Mouse (Mus musculus): Measurements from ENCODE around the gene Zfp953. TPM values are rescaled to one million over a fixed set of nuclear protein-coding genes. Genes with fewer than 3 reads are reported as not detected.
A peak's percentile ranks its signal among the peaks of the same experiment; 100 is the strongest.
"Not testable (repeated sequence)": the region's sequence is repeated elsewhere in the genome, so short reads cannot be mapped to it uniquely, and the experiment has no call there.

The Zfp953 gene
- polyA plus RNA-seq (2014; fragmentation: Nextera tagmentation; extraction: Ambion mirVana), result 1.1 and 1.2 TPM in 2 replicates

- ATAC-seq (ENCODE audit: low FRiP score), result peak; percentile 96
- WGBS, result under 1% methylated on average over 15 of the region's 15 CpGs
- H3K9me3 ChIP-seq (ENCODE audit: control insufficient read depth, low read length), result no peaks in the 10 kb centered on the region
- peak; percentile 99 for DNase-seq (ENCODE audit: low spot score, missing footprints)
- H3K4me2 ChIP-seq, result peak within 1 kb of the TSS; percentile 44
- peak within 1 kb of the TSS; percentile 53 for H3K4me3 ChIP-seq (ENCODE audit: low read depth, low read length)
- no peak within 1 kb of the TSS for H3K27ac ChIP-seq (ENCODE audit: low read depth, low read length)
- no peaks in the 10 kb centered on the region for H3K36me3 ChIP-seq (ENCODE audit: control insufficient read depth, insufficient read depth, low read length)
- H3K27me3 ChIP-seq (ENCODE audit: control insufficient read depth, insufficient read depth, low read length), result no peaks in the 10 kb centered on the region
- H3K4me1 ChIP-seq (ENCODE audit: control insufficient read depth, insufficient read depth, low read length), result no peaks in the 10 kb centered on the region
- peak within 1 kb of the TSS; percentile 50 for H3K9ac ChIP-seq (ENCODE audit: low read length)
Observed at GRCm38 (mm10) chr13:67360131-67360744, at the start of gene Zfp953, which contains the start of gene Gm28044. TSS of gene Zfp953 (minus strand) at chr13:67360605. TSS of gene Gm28044 (minus strand) at chr13:67360536.

- not testable (repeated sequence) for H3K27me3 ChIP-seq (ENCODE audit: control insufficient read depth, insufficient read depth, low read length); H3K36me3 ChIP-seq (ENCODE audit: control insufficient read depth, insufficient read depth, low read length); H3K27ac ChIP-seq (ENCODE audit: low read depth, low read length); H3K4me1 ChIP-seq (ENCODE audit: control insufficient read depth, insufficient read depth, low read length); H3K9me3 ChIP-seq (ENCODE audit: control insufficient read depth, low read length)
- WGBS, result 3% methylated on average over 14 of the region's 16 CpGs
- ATAC-seq (ENCODE audit: low FRiP score) (peak; percentile 97), DNase-seq (ENCODE audit: low spot score, missing footprints) (peak; percentile 94)
- H3K4me3 ChIP-seq (ENCODE audit: low read depth, low read length), result peak within 1 kb of the TSS; percentile 48
- peak within 1 kb of the TSS; percentile 45 for H3K4me2 ChIP-seq
- H3K9ac ChIP-seq (ENCODE audit: low read length), result peak within 1 kb of the TSS; percentile 48; the same call in 1 of the 2 replicates
Observed at GRCm38 (mm10) chr13:67399183-67399903, 38.9 kb upstream of the Zfp953 start, which contains the start of gene Zfp429. TSS of gene Zfp429 (minus strand) at chr13:67399819.

DNA sequence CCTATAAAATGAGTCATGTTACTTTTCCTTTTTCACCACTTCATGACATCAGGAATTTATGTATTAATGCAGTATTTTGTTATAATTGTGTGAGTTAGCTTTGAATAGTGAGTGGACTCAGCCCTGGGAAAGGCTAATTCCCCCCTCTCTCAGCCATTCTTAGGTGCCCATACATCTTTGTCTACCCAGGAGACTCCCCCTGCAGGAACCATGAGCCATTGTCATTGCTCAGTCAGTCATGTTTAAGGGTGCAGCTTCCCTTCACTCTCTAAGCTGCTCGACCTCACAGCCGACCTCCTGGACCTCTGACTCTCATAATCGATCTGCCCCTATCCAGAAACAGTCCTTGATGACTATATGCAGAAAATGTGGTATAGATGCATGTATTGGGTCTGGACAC lies 15.8 kb upstream of the Zfp953 start:
- H3K9me3 ChIP-seq (ENCODE audit: control insufficient read depth, low read length); H3K27me3 ChIP-seq (ENCODE audit: control insufficient read depth, insufficient read depth, low read length); H3K27ac ChIP-seq (ENCODE audit: low read depth, low read length); H3K36me3 ChIP-seq (ENCODE audit: control insufficient read depth, insufficient read depth, low read length); H3K4me2 ChIP-seq; H3K9ac ChIP-seq (ENCODE audit: low read length); DNase-seq (ENCODE audit: low spot score, missing footprints); H3K4me3 ChIP-seq (ENCODE audit: low read depth, low read length); H3K4me1 ChIP-seq (ENCODE audit: control insufficient read depth, insufficient read depth, low read length); ATAC-seq (ENCODE audit: low FRiP score): not testable (repeated sequence)
- WGBS, result 73% methylated on average over 3 of the region's 3 CpGs

- H3K27ac ChIP-seq (ENCODE audit: low read depth, low read length); H3K27me3 ChIP-seq (ENCODE audit: control insufficient read depth, insufficient read depth, low read length); H3K9me3 ChIP-seq (ENCODE audit: control insufficient read depth, low read length); H3K9ac ChIP-seq (ENCODE audit: low read length); H3K4me1 ChIP-seq (ENCODE audit: control insufficient read depth, insufficient read depth, low read length); H3K36me3 ChIP-seq (ENCODE audit: control insufficient read depth, insufficient read depth, low read length): not testable (repeated sequence)
- peak; percentile 92 for ATAC-seq (ENCODE audit: low FRiP score)
- DNase-seq (ENCODE audit: low spot score, missing footprints), result peak; percentile 93
- Histone ChIP-seq H3K4me3 (ENCODE audit: low read depth, low read length) (peak within 1 kb of the TSS; percentile 29), H3K4me2 (peak within 1 kb of the TSS; percentile 46)
- 20% methylated on average over 13 of the region's 15 CpGs for WGBS
Observed at GRCm38 (mm10) chr13:67375050-67375911, 14.9 kb upstream of the Zfp953 start, which contains the start of the genes Gm28041 and Zfp456. TSS of gene Gm28041 (minus strand) at chr13:67375733. TSS of gene Zfp456 (minus strand) at chr13:67375810.

GRCm38 (mm10) chr13:67351854-67352253 lies 8.6 kb downstream of the Zfp953 start:
- H3K9ac ChIP-seq (ENCODE audit: low read length), result no peak overlapping the region
- ATAC-seq (ENCODE audit: low FRiP score) (no peak), DNase-seq (ENCODE audit: low spot score, missing footprints) (no peak)
- no peak overlapping the region for H3K27ac ChIP-seq (ENCODE audit: low read depth, low read length)
- no peaks in the 10 kb centered on the region for H3K9me3 ChIP-seq (ENCODE audit: control insufficient read depth, low read length)
- no peaks in the 10 kb centered on the region for H3K27me3 ChIP-seq (ENCODE audit: control insufficient read depth, insufficient read depth, low read length)
- no peaks in the 10 kb centered on the region for H3K36me3 ChIP-seq (ENCODE audit: control insufficient read depth, insufficient read depth, low read length)
- no peaks in the 10 kb centered on the region for H3K4me1 ChIP-seq (ENCODE audit: control insufficient read depth, insufficient read depth, low read length)
- H3K4me2 ChIP-seq, result no peak overlapping the region
- H3K4me3 ChIP-seq (ENCODE audit: low read depth, low read length), result no peak overlapping the region

- no peaks in the 10 kb centered on the region for H3K27me3 ChIP-seq (ENCODE audit: control insufficient read depth, insufficient read depth, low read length)
- H3K9me3 ChIP-seq (ENCODE audit: control insufficient read depth, low read length), result no peaks in the 10 kb centered on the region
- 89% methylated on average over 2 of the region's 2 CpGs for WGBS
- H3K27ac ChIP-seq (ENCODE audit: low read depth, low read length), result no peak overlapping the region
- no peak overlapping the region for H3K4me3 ChIP-seq (ENCODE audit: low read depth, low read length)
- no peak overlapping the region for H3K4me2 ChIP-seq
- H3K36me3 ChIP-seq (ENCODE audit: control insufficient read depth, insufficient read depth, low read length), result no peaks in the 10 kb centered on the region
- no peak for DNase-seq (ENCODE audit: low spot score, missing footprints)
- H3K9ac ChIP-seq (ENCODE audit: low read length), result no peak overlapping the region
- H3K4me1 ChIP-seq (ENCODE audit: control insufficient read depth, insufficient read depth, low read length), result no peaks in the 10 kb centered on the region
- ATAC-seq (ENCODE audit: low FRiP score), result no peak
Observed at GRCm38 (mm10) chr13:67343422-67343821, 17.0 kb downstream of the Zfp953 start.

DNA sequence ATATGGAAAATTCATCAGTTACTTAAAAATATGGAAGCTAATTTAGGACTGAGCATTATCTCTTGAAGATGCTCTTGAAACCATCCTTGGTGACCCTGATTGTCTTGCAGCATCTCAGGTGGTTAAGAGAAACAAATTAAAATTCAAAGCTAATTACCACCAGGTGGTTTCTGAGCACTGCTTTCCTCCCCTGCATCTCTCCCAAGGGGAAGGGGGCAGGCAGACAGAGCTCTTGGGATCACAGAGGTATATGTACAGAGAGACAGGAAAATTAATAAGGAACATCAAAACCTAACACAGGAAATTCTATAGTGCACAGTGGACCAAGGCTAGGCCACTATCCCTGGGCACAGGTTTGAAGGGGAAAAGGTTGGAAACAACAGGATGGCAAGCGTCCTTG lies 27.5 kb downstream of the Zfp953 start:
- 82% methylated on average over 1 of the region's 1 CpGs for WGBS
- peak; percentile 20 for ATAC-seq (ENCODE audit: low FRiP score)
- Histone ChIP-seq H3K4me1 (ENCODE audit: control insufficient read depth, insufficient read depth, low read length) (no peaks in the 10 kb centered on the region), H3K9ac (ENCODE audit: low read length) (peak overlapping the region; percentile 61), H3K4me2 (peak overlapping the region; percentile 51), H3K9me3 (ENCODE audit: control insufficient read depth, low read length) (no peaks in the 10 kb centered on the region), H3K4me3 (ENCODE audit: low read depth, low read length) (peak overlapping the region; percentile 35), H3K36me3 (ENCODE audit: control insufficient read depth, insufficient read depth, low read length) (no peaks in the 10 kb centered on the region), H3K27me3 (ENCODE audit: control insufficient read depth, insufficient read depth, low read length) (no peaks in the 10 kb centered on the region), H3K27ac (ENCODE audit: low read depth, low read length) (no peak overlapping the region)
- DNase-seq (ENCODE audit: low spot score, missing footprints), result no peak

GRCm38 (mm10) chr13:67332019-67332724 lies 28.2 kb downstream of the Zfp953 start, which contains the start of gene Zfp595:
TSS of gene Zfp595 (minus strand) at chr13:67332570.
- peak within 1 kb of the TSS; percentile 61 for H3K9ac ChIP-seq (ENCODE audit: low read length)
- no peaks in the 10 kb centered on the region for H3K36me3 ChIP-seq (ENCODE audit: control insufficient read depth, insufficient read depth, low read length)
- DNase-seq (ENCODE audit: low spot score, missing footprints) (peak; percentile 98), ATAC-seq (ENCODE audit: low FRiP score) (peak; percentile 93)
- H3K4me2 ChIP-seq, result peak within 1 kb of the TSS; percentile 51
- peak within 1 kb of the TSS; percentile 35 for H3K4me3 ChIP-seq (ENCODE audit: low read depth, low read length)
- H3K27me3 ChIP-seq (ENCODE audit: control insufficient read depth, insufficient read depth, low read length), result no peaks in the 10 kb centered on the region
- no peak within 1 kb of the TSS for H3K27ac ChIP-seq (ENCODE audit: low read depth, low read length)
- 20% methylated on average over 17 of the region's 17 CpGs for WGBS
- H3K9me3 ChIP-seq (ENCODE audit: control insufficient read depth, low read length), result no peaks in the 10 kb centered on the region
- H3K4me1 ChIP-seq (ENCODE audit: control insufficient read depth, insufficient read depth, low read length), result no peaks in the 10 kb centered on the region

All from midbrain, embryonic 11.5 days (tissue).